Mouse (Mus musculus) skeletal muscle tissue, adult 2 months (tissue): ENCODE data around the gene Fam89b.

ENCODE experiments used
- DNase-seq: peaks from one replicate; pipeline ENCODE4 v3.0.0-alpha.2; 2012; ENCODE audit warnings: low read depth, low spot score

The Fam89b gene

GRCm38 (mm10) chr19:5685431-5685830 is 44.0 kb downstream of the Fam89b start:
- no peak for DNase-seq

DNA sequence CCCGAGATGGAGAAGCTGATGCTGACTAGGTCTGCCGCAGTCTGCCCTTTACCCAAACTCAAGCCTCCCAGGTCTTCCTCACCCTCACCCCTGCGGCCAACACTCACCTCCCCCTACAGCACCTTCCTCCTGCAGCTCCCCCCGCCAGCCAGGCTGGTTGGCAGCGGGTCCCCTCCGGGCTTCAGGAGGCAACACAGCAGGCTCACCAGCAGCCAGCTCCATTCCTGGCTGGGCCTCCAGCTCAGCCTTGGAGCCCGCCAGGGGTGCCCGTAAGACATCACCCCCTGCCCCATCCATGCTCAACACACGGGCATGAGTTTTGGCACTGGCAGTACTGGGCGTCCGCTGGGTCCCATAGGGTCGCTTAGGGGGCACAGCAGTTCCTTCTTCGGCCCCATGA is 44.5 kb downstream of the Fam89b start:
- DNase-seq: no peak

DNA sequence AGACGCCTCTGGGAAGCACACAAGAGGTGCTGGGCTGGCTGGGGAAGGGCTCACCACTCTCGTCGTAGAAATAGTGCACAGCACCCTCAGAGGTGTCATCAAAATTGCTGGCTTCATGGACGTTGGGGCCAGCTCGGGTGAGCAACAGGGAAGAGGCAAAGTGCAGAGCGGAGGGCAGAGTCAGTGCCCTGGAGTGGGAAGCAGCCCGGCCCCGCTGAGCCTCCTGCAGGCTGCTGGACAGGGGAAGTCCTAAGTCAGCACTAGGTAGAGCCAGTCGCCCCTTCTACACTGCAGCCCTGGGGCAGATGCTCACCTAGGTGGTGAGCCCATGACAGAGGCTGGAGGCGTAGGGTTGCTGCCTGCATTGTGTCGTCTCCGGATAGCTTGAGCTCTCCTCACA is 45.2 kb downstream of the Fam89b start:
- DNase-seq: no peak

GRCm38 (mm10) chr19:5680432-5680831 is 49.0 kb downstream of the Fam89b start:
- no peak for DNase-seq
